In genomic region chr16:23403008-23403755, GRCm38 (mm10) we compare ENCODE assay signal across 8 mouse cellular contexts. TPM values are rescaled to one million over a fixed set of nuclear protein-coding genes. Genes with fewer than 3 reads are reported as not detected.
DNase-seq lines count a peak whose midpoint lies in the region; ATAC-seq and TF ChIP-seq lines count a peak whose summit lies in the region.

No protein-coding gene starts in this region.

- ATAC-seq in liver, embryonic 14.5 days (ENCODE audit: insufficient read depth) = no peak

- H3K27ac ChIP-seq in embryonic facial prominence, embryonic 10.5 days (replicated peaks) = peak overlapping the region; percentile 72
- H3K27ac ChIP-seq in liver, embryonic 14.5 days = no peak overlapping the region

- no peaks in the 10 kb centered on the region for H3K27me3 ChIP-seq in embryonic facial prominence, embryonic 10.5 days (replicated peaks; ENCODE audit: low read depth, poor library complexity, severe bottlenecking)
- no peaks in the 10 kb centered on the region for H3K27me3 ChIP-seq in liver, embryonic 14.5 days (ENCODE audit: control insufficient read depth, insufficient read depth, low read length)

- no peak overlapping the region for H3K9ac ChIP-seq in liver, embryonic 14.5 days (replicated peaks)

- no peak overlapping the region for H3K4me2 ChIP-seq in liver, embryonic 14.5 days (ENCODE audit: low read depth)

- WGBS in embryonic facial prominence, embryonic 10.5 days = 40% methylated on average over 8 of the region's 8 CpGs
- WGBS in liver, embryonic 14.5 days (ENCODE audit: insufficient replicate concordance) = 40% methylated on average over 8 of the region's 8 CpGs

- H3K9me3 ChIP-seq in embryonic facial prominence, embryonic 10.5 days = no peaks in the 10 kb centered on the region
- no peaks in the 10 kb centered on the region for H3K9me3 ChIP-seq in liver, embryonic 14.5 days (ENCODE audit: control insufficient read depth, low read length)

- no peak overlapping the region for H3K4me3 ChIP-seq in embryonic facial prominence, embryonic 10.5 days
- no peak overlapping the region for H3K4me3 ChIP-seq in liver, embryonic 14.5 days (ENCODE audit: insufficient read depth in 1 of 2, low read depth in 2 of 2, low read length in 2 of 2)

- peaks cover 29% of the 10 kb centered on the region for H3K4me1 ChIP-seq in embryonic facial prominence, embryonic 10.5 days
- peaks cover 0 to 9% of the 10 kb centered on the region in 2 experiments; a peak in 3 of 4 replicates for H3K4me1 ChIP-seq in liver, embryonic 14.5 days (replicated peaks; ENCODE audit: control insufficient read depth in 2 of 2, insufficient read depth in 2 of 2, low read length in 1 of 2)

- peak; percentile 89 to 91 for DNase-seq in B cell, adult 2 months
- DNase-seq in adrenal gland, adult 8-10 months = peak; percentile 55
- peak; percentile 89 for DNase-seq in embryonic facial prominence, embryonic 10.5 days (ENCODE audit: low spot score)
- peak; percentile 47 to 72 for DNase-seq in heart, adult 9 months (ENCODE audit: low spot score in 2 of 2)
- DNase-seq in kidney, postnatal 25 days = peak; percentile 68 to 82
- peak in 2 of 3 experiments; percentile 16 to 23 for DNase-seq in liver, embryonic 14.5 days (ENCODE audit: low read depth in 3 of 3, low spot score in 3 of 3)
- DNase-seq in ovary, postnatal 10 days (ENCODE audit: low spot score) = peak; percentile 58
- peak; percentile 87 for DNase-seq in thymus, postnatal 14 days

- peak; percentile 71 for TF ChIP-seq CTCF in liver, embryonic 14.5 days (IDR thresholded peaks at IDR 0.05; ENCODE audit: low read depth)

- H3K36me3 ChIP-seq in embryonic facial prominence, embryonic 10.5 days (replicated peaks) = no peaks in the 10 kb centered on the region
- no peaks in the 10 kb centered on the region for H3K36me3 ChIP-seq in liver, embryonic 14.5 days (replicated peaks; ENCODE audit: control insufficient read depth, insufficient read depth, low read depth)

- no peak for TF ChIP-seq EP300 in liver, embryonic 14.5 days (IDR thresholded peaks at IDR 0.05; ENCODE audit: low read depth)

RNA-seq across cellular contexts. Expression of gene Rtp1, which starts 25.8 kb away (rescaled TPM):
- total RNA-seq in adrenal gland, adult 8-10 months (2022) = not detected
- polyA plus RNA-seq in embryonic facial prominence, embryonic 10.5 days (2016; fragmentation: Nextera tagmentation; extraction: Ambion mirVana) = not detected in 2 replicates
- not detected in 2 replicates for polyA plus RNA-seq in liver, embryonic 14.5 days (2012; rRNA removed)
- polyA plus RNA-seq in liver, embryonic 14.5 days (2014; fragmentation: Nextera tagmentation; extraction: Ambion mirVana) = not detected in 2 replicates

Comparison
In these comparisons a context has a peak if more than half of its experiments do, and no peak if none do; other contexts are left out.
1. DNase-seq: peak in every context shown above with its lines; median percentile 90 in B cell, adult 2 months; 89 in embryonic facial prominence, embryonic 10.5 days; 87 in thymus, postnatal 14 days; 75 in kidney, postnatal 25 days; 60 in heart, adult 9 months; 58 in ovary, postnatal 10 days; 55 in adrenal gland, adult 8-10 months; 20 in liver, embryonic 14.5 days.